Mouse (Mus musculus) testis, postnatal 14 days (tissue): ENCODE results near the gene Mettl24.

Experiments
- DNase-seq: peaks from one replicate; pipeline ENCODE4 v3.0.0; 2021; ENCODE audit warnings: low spot score

The Mettl24 gene

DNA sequence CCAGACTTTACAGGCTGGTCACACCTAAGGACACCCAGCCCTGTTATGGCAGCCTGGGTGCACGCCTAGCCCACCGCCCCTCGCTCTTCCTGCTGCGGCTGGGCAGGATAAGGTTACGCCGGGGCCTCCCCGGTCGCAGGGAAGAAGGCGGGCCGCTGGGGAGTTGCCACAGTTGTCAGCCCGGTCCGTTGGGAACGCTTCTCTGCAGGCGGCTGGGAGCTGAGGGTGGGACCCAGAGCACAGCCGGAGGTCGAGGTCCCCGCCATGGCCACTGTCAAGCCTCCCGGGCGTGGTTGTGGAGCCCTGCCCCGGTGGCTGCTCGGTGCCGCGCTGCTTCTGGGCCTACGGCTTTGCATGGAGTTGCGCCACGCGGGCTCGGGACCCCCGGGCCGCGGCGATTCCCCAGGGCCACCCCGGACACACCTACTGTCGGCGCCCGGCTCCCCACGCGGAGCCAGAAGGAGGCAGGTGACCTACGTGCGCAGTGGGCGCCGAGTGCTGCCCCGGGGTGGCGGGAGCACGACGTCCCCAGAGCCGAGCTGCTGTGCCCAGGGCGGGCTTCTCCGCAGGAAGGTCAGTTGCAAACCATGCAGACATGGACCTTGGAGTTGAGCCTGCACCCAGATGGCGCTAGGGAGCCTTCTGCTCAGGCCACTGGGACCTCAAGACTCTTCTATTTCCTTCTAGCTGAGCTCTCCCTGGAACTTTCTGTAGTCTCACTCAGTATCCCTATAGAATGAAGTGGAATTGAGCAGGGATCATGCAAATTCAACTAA, at the start of gene Mettl24:
Gene Mettl24, plus strand, starts transcription at position 191 of the 776 bp plus-strand sequence.
- peak; percentile 60 for DNase-seq

DNA sequence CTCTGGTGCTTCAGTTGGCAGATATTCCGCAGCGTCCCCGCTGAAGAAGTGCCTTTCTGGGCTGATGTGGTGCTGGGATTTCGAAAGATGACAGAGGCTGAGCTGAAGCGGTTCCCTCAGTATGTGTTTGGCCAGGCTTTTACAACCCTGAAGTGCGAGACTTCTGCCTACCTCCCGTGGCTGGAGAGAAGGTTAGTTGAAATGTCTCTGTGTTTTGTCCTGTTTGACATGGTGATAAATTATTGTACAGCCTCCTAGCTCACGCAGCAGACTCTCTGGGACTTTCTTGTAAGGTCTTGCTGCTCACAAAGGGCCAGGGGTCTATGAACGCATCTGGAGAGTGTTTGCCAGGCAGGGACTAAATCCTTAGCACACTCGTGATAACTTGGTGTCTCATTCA, 45.8 kb upstream of the Mettl24 start:
- DNase-seq, result no peak

DNA sequence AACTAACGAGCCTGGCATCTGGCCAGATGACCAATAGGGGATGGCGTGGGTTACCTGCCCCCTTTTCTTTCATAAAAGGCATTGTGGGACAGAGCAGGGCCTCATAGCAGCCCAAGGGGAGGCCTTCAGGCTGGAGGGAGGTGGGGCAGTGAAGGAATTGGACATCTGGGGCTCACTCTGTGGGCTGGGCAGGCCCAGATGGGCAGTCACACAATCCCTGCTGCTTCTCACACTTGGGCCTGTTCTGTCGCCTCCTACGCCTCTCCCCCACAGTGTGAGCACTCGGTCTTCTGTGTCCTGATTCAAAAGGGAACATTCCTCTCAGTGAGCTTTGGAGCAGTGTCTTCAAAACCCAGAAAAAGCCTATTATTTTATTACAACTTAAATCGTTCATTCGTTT, 44.8 kb upstream of the Mettl24 start:
- peak; percentile 59 for DNase-seq

DNA sequence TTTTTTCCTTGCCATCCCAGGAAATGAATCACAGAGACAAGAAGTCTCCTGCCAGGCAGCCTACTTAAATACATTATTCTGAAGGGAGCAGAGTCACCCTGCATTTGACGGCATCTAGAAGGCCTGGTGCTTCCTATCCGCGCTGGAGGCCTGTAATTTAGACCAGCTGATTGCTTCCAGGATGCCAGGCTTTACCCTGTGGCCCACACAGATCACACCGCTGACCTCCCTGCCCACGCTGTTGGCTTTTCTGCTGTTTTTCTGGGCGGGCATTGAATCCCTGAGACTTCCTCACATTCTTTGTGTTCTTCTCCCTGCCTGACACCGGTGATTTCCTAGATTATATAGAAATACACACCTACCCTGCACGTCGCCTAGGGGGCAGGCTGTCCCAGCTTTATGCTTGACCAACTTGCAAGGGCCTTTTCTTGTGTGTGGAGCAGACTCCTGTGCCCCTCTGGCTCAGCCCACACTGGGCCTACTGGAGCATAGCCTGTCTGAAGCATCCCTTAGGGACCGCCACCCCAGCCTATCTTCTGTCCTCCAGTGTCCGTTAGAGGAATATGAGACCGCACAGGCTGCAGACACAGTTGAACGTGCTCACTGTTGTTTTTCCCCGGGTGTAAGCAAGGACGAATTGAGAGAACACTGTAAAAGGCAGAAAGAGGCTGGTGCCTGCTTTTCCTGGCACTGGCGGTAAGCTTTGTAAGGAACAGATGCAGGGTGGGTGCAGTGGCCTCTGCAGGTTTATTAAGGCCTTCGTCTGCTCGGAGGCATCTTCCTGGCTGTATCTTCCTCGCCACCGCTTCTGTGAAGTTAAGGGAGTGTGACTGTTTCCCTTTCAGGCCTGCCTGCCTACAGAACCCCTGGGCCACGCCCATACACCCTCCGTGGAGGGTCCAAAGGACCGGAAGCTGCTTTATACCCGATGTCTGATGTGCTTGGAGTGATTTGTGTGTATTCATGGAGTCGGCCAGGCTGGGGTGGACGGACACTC, 44.0 kb upstream of the Mettl24 start:
- no peak for DNase-seq

DNA sequence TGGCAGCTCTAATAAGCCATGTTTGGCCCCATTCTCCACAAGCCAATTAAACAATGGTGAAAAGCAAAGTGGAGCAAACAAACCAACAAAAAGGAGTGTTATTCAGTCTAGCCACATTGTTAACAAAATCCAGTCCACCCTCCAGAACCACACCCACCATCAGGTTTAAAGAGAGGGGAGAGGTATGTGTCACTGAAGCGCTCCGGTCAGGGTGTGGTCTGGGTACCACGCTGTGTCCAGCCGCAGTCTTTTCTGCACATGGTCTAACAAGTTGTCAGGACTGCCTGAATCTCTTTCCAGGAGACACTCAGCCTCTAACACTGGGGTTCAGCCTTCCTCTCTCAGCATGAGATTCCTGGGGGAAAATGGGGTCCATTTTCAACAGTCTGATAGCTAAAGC, 42.7 kb upstream of the Mettl24 start:
- no peak for DNase-seq

DNA sequence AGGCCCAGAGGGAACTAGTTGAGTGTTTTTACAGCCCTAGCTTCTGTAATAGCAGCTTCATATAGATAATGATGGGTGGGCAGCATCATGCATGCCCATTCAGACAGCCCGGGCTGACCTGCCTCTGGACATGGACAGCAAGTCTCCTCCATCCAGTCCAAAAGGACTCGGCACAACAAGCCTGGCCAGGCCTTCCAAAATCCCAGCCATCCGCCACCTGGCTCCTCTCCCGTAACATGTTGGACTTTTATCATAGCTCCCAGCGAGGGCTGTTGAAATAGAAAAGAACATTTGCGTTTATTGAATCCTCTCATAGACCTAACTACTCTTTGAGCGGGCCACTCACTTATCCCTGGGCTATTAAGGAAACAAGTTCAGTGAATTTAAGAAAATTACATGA, 41.2 kb upstream of the Mettl24 start:
- no peak for DNase-seq

DNA sequence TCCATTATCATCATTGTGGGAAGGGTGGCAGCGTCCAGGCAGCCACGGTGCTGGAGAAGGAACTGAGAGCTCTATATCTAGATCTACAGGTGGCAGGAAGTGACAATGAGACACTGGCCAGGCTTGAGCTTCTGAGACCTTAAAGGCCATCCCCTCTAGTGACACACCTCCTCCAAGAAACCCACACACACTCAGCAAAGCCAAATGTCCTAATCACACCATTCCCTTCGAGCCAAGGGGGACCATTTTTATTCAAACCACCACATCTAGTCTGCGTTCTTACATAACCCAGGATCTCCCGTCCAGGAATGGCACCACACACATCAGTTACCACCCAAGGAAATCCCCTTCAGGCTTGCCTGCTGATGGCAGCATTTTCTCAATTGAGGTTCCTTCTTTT, 40.0 kb upstream of the Mettl24 start:
- DNase-seq, result no peak

DNA sequence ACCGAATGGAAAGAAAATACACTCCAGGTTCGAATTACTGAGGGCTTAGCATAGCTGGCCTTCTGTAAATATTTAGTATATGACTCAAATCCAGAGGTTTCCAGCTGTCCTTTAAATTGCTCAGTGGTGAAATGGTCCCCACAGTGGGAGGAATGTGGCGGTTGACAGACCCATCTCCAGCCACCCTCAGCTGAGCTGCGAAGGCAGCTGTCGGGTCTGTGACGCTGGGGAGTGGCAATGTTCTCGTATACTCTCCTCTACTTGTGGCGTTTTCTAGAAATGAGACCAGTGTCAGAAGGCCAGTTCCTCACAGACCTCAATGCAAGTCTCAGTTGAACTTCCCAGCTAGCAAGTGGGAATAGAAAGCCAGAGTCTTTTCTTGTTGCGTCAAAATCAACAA, 38.6 kb upstream of the Mettl24 start:
- DNase-seq, result no peak

DNA sequence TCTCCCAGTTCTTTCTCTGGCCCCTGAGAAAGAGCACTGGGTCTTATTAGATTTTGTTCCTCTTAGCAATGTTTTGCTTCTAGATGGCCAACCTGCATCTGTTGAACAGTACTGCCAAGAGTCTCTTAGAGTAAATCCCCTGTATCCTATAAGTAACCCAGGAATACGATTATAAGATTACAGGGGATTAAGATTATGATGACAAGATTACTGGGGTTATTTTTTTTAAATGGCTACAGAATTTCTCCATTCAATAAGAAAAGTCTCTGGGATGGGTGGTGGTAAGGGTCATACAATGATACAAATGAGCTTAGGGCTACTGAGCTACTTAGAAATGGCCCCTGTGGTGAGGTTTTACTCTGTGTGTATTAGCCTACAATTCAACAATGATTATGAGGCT, 37.7 kb upstream of the Mettl24 start:
- DNase-seq, result no peak

DNA sequence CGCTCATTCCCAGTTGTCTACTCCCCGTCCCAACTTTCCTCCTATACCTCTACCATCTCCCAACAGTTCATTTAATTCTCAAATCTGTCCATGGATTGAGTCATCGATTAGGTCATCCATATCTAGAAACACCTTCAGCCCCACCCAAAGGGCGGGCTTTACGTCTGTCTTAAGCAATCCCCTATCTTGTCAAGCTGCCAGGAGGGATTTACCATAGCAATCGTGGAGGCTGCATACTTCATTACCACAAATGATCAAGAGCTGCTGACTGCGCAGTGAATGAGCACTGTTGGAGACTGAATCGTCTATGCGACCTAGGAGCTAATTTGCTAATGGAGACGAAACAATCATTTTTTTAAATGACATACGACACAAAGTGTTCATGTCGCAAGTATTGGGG, 34.3 kb upstream of the Mettl24 start:
- DNase-seq, result no peak

DNA sequence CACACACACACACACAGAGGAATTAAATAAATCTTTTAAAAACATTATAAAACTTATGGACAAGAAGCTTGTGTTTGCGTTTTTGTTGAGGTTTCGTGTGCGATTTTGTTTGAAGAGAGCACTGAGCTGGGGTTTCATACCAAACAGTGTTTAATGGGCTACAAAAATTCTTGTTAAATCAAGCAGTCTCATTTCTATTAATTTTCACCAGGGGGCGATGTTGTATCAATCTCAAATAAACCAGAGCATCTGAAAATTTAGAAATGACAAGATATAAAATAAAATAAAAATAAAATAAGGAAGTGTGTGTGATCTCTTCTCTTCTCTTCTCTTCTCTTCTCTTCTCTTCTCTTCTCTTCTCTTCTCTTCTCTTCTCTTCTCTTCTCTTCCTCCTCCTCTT, 33.4 kb upstream of the Mettl24 start:
- DNase-seq, result no peak

DNA sequence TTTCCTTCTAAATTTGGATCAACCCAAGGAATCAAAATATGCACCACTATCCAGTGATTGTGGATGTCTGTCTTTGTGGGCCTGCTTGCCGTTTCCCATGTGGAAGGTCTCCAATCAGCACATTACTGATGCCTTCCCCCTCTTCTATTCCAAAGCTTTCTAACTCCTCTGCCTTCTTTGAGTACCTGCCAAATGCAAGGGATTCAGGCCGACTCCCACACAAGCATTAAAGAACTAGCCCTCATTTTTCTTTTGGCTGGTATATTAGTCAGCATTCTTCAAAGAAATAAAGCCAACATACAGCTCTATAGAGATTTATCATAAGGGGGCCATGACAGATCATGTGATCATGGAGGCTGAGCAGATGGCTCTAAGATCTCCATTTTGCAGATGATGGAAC, 31.4 kb upstream of the Mettl24 start:
- no peak for DNase-seq

DNA sequence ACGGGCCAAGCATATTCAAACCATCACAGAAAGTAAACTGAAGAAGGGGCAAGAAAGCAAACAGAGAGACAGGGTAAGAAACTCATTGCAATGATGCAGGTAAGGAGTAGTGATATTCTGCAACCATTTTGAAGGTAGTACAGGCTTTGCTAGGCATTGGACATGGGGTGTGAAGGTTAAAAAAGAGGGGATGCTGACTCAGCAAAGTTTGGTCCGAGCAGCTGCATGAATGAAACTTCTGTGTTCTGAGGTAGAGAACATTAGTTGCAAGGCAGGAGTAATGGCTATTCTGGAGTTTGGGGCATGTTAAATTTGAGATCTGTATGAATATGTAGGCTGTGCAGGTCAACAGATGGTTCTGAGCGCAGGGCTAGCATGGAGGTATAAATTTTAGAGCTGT, 17.8 kb upstream of the Mettl24 start:
- DNase-seq, result no peak

DNA sequence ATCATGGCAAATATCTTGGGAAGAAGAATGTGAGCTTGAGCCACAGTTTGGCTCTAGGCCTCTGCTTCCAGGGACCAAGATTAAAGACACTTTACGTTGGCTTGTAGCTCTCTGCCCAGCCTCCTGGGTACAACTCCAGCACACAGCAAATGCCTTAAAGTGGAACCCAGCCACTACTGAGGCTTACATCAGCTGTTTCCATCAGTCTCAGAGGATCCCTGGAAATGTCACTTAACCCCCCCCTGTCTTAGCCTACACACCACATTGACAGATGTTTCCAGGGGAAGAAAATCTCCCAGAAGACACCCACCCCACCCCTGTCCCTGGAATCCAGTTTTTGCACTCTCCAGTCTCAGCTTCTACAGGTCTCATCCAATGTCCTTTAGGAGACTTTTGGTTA, 16.1 kb upstream of the Mettl24 start:
- DNase-seq, result no peak

DNA sequence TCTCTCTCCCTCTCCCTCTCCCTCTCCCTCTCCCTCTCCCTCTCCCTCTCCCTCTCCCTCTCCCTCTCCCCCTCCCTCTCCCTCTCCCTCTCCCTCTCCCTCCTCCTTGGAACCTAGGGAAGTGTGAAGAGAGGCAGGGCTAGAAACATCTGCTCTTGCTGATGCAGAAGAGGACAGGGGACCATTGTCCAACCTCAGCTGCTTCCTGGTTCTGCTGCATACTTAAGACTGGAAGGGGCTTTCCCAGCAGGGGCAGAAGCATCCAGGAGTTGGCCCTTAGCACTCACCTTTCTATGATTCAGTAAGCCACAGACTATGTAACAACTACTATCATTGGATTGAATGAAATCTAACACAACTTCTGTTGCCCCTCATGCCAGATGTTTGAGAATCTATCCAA, 14.4 kb upstream of the Mettl24 start:
- DNase-seq, result no peak

DNA sequence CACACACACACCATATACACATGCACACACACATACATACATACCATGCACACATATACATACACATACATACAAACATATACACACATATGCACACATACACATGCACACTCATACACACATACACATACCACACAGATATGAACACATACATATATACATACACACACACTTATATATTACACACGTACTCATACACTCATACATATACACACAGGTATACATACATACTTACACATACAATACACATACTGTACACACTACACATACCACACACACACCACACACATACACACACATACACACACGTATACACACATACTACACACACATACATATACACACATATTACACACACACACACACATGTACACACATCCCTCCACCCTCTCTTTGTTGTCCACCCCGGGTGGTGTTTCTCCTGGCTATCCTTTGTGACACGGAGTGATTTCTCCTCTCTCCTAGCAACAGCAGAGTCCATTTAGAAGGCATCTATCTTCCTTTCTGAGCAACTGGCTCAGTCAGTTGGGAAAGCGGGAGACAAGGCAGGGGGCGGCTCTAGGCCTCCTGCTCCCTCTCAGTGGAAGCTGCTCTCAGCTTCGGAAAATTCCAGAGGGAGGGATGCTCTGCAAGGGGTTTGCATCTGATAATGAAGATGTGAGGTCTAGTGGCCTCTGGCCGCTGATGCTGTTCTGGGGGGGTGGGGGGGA, 10.3 kb upstream of the Mettl24 start:
- no peak for DNase-seq

DNA sequence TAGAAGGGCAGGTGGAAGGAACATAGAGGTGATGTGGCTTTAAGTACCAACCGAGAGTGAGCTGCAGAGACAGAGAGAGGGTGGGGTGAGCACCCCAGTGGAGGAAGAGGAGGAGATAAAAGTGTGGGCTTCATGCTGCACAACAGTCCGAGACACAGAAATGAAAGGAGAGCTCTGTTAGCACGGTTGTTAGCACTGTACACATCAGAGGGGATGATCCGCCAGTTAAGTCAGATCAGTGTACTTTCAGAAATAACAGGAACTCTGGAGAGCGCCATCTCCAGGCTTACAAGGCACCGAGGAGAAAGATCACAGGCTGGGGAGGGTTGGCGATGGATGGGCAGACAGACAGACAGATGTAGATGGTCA, 9.8 kb upstream of the Mettl24 start:
- DNase-seq, result no peak

DNA sequence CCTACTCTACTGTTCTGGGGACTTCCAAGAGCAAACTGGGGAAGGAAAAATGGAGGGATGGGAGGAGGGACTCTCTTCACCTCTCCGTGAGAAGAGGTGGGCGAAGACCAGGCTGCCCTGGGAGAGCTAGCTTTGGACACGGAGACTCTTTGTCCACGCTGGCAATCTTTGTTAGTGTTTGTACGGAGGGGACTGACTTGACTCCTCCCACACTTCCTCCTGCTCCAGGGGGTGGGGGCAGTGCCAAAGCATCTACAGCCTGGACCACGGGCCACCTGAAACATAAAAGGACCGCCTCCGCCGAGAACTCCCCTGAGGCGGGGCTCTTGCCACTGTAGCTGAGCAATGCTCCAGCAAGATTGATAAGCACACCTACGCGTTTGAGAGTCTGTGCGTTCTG, 8.9 kb upstream of the Mettl24 start:
- DNase-seq, result peak; percentile 10

DNA sequence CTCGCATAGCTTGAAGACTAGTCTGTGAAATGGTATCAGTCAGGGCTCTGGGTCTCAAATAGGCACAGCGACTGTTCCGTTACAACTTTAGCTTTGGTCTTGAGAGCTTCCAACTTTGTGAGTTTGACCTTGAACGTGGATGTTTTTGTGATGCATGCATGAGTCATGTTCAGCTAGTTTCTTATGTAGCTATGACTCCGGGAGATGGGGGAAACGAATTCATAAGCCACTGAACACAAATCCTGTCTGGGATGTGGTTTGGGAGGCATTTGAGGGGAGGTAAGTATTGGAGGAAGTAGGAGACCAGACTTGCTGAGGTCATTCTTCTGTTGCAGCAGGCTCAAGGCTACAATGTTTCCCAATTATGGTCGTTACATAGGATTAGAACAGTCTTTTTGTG, 7.2 kb upstream of the Mettl24 start:
- DNase-seq, result peak; percentile 9

DNA sequence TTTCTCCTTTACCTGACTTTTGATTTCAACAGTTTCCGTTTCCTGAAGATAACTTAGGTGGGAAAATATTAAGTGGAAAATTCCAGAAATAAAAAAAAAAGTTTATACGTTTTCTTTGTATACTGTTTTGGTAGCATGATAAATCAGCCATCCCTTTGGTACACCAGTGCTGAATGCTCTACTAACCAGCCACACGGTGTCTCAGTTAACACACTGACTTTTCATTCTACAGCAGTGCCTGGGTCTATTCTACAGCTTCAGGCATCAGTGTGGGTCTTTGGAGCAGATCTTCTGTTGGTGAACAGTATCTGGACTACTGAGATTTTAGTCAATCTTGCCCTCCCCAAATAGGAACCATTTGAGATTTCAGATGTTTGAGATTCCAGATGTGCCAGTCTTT, 4.6 kb upstream of the Mettl24 start:
- DNase-seq, result no peak

DNA sequence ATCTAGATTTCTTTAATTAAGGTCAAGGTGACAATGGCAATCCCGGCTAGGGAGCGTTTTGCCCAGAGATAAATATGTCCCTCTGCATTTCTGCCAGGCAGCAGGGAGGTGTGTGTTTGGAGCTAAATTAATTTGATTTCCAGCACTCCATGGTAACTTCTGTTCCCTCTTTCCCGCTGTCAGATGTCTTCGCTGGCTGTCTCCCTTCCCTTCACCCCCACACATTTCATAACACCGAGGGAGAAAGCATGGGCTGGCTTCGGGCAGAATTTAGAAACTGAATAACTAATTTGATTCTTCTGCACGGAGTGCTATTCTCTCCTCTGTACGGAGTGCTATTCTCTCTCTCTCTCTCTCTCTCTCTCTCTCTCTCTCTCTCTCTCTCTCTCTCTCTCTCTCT, 612 bp upstream of the Mettl24 start:
- DNase-seq, result no peak

DNA sequence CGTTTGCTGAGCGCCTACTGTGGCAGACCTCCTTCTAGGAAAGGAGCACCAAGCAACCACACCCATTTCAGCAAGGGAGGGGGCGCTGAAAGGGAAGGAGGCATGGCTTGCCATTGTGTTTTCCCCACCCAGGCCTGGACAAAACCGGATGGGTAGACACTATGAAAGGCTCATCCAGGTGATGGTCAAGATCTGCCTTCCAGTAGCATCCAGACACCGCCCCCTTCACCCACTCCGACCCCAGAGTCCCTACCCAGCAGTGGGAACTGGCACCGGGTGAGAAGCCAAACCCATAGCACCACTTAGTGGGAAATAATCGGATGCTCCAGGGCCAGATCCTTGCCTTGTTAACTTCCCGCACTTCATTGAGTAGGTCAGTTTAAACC, 779 bp downstream of the Mettl24 start:
- DNase-seq, result no peak

DNA sequence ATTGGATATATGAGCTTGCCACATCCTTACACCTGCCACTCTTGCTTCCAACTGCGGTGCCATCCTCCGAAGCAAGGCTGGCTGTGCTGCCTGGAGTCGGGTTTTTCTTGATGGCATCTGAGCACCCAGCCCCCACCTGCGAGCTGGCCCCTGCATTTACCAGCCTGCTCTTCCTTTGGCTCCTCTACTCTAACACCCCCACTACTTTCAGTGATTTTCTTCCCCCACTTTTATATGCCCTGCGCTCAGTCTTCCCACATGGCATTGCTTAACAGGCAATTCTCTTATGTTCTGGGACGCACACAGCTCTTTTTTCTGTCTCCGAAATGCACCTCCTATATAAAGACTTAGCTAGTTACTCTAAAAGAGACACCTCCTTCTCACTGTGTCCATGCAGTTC, 1.2 kb downstream of the Mettl24 start:
- DNase-seq, result no peak
